Mouse (Mus musculus): Measurements from ENCODE around the gene Rin2. TPM values are rescaled to one million over a fixed set of nuclear protein-coding genes. Genes with fewer than 3 reads are reported as not detected.

Gene Rin2
- polyA plus RNA-seq (2012; rRNA removed): 36.9 and 38.1 TPM in 2 replicates
- polyA plus RNA-seq (2014; fragmentation: Nextera tagmentation; extraction: Ambion mirVana): 49.7 and 63.5 TPM in 2 replicates

GRCm38 (mm10) chr2:145675142-145675755 is at the start of gene Rin2:
Gene Rin2, plus strand, starts transcription at chr2:145675215.
- TF ChIP-seq POLR2A (IDR thresholded peaks at IDR 0.05; ENCODE audit: borderline replicate concordance, extremely low read depth, insufficient read depth, insufficient read length): 0 out of 2 replicates have a peak, but pooled peaks have one; percentile 18

GRCm38 (mm10) chr2:145631123-145631798 is 43.8 kb upstream of the Rin2 start:
- H3K9me3 ChIP-seq (ENCODE audit: control insufficient read depth, low read length): no peaks in the 10 kb centered on the region
- DNase-seq (ENCODE audit: low spot score) (no peak), ATAC-seq (ENCODE audit: low FRiP score, low read depth) (no peak)
- no peak overlapping the region for H3K9ac ChIP-seq (ENCODE audit: low read depth, low read length, severe bottlenecking)
- no peak overlapping the region for H3K4me2 ChIP-seq (replicated peaks; ENCODE audit: low read depth, low read length, severe bottlenecking)
- no peak overlapping the region for H3K27ac ChIP-seq (replicated peaks; ENCODE audit: low read depth, low read length)
- H3K4me3 ChIP-seq (replicated peaks; ENCODE audit: low read length): no peak overlapping the region
- H3K27me3 ChIP-seq (ENCODE audit: control insufficient read depth, insufficient read depth, low read length): no peaks in the 10 kb centered on the region
- H3K36me3 ChIP-seq (ENCODE audit: control insufficient read depth, insufficient read depth, low read length): no peaks in the 10 kb centered on the region
- WGBS: 61% methylated on average over 6 of the region's 6 CpGs
- no peak for TF ChIP-seq POLR2A (IDR thresholded peaks at IDR 0.05; ENCODE audit: borderline replicate concordance, extremely low read depth, insufficient read depth, insufficient read length)
- 0 out of 2 replicates have a peak, but pooled peaks cover 4% of the 10 kb centered on the region for H3K4me1 ChIP-seq (ENCODE audit: control insufficient read depth, insufficient read depth, low read length)

More at GRCm38 (mm10) chr2:145675142-145675755, at the start of gene Rin2:
- Histone ChIP-seq H3K36me3 (ENCODE audit: control insufficient read depth, insufficient read depth, low read length) (no peaks in the 10 kb centered on the region), H3K27ac (replicated peaks; ENCODE audit: low read depth, low read length) (peak within 1 kb of the TSS; percentile 52), H3K4me1 (ENCODE audit: control insufficient read depth, insufficient read depth, low read length) (peaks cover 17% of the 10 kb centered on the region), H3K9ac (ENCODE audit: low read depth, low read length, severe bottlenecking) (peak within 1 kb of the TSS; percentile 70), H3K4me3 (replicated peaks; ENCODE audit: low read length) (peak within 1 kb of the TSS; percentile 61), H3K4me2 (replicated peaks; ENCODE audit: low read depth, low read length, severe bottlenecking) (peak within 1 kb of the TSS; percentile 89), H3K27me3 (ENCODE audit: control insufficient read depth, insufficient read depth, low read length) (no peaks in the 10 kb centered on the region), H3K9me3 (ENCODE audit: control insufficient read depth, low read length) (no peaks in the 10 kb centered on the region)
- 2% methylated on average over 30 of the region's 33 CpGs for WGBS
- peak; percentile 84 for DNase-seq (ENCODE audit: low spot score)
- peak; percentile 82 for ATAC-seq (ENCODE audit: low FRiP score, low read depth)

- Histone ChIP-seq H3K36me3 (ENCODE audit: control insufficient read depth, insufficient read depth, low read length) (no peaks in the 10 kb centered on the region), H3K4me2 (replicated peaks; ENCODE audit: low read depth, low read length, severe bottlenecking) (no peak overlapping the region), H3K27ac (replicated peaks; ENCODE audit: low read depth, low read length) (no peak overlapping the region), H3K9ac (ENCODE audit: low read depth, low read length, severe bottlenecking) (no peak overlapping the region), H3K4me3 (replicated peaks; ENCODE audit: low read length) (no peak overlapping the region), H3K9me3 (ENCODE audit: control insufficient read depth, low read length) (no peaks in the 10 kb centered on the region), H3K27me3 (ENCODE audit: control insufficient read depth, insufficient read depth, low read length) (no peaks in the 10 kb centered on the region), H3K4me1 (ENCODE audit: control insufficient read depth, insufficient read depth, low read length) (0 out of 2 replicates have a peak, but pooled peaks cover 4% of the 10 kb centered on the region)
- no peak for ATAC-seq (ENCODE audit: low FRiP score, low read depth)
- WGBS: 45% methylated on average over 4 of the region's 4 CpGs
- TF ChIP-seq POLR2A (IDR thresholded peaks at IDR 0.05; ENCODE audit: borderline replicate concordance, extremely low read depth, insufficient read depth, insufficient read length): no peak
- DNase-seq (ENCODE audit: low spot score): no peak
Measured at GRCm38 (mm10) chr2:145631799-145632174, 43.2 kb upstream of the Rin2 start.

GRCm38 (mm10) chr2:145633811-145634210 is 41.2 kb upstream of the Rin2 start:
- no peak overlapping the region for H3K27ac ChIP-seq (replicated peaks; ENCODE audit: low read depth, low read length)
- 67% methylated on average over 5 of the region's 5 CpGs for WGBS
- no peaks in the 10 kb centered on the region for H3K36me3 ChIP-seq (ENCODE audit: control insufficient read depth, insufficient read depth, low read length)
- TF ChIP-seq POLR2A (IDR thresholded peaks at IDR 0.05; ENCODE audit: borderline replicate concordance, extremely low read depth, insufficient read depth, insufficient read length): no peak
- DNase-seq (ENCODE audit: low spot score): no peak
- no peak overlapping the region for H3K4me3 ChIP-seq (replicated peaks; ENCODE audit: low read length)
- no peak overlapping the region for H3K4me2 ChIP-seq (replicated peaks; ENCODE audit: low read depth, low read length, severe bottlenecking)
- H3K27me3 ChIP-seq (ENCODE audit: control insufficient read depth, insufficient read depth, low read length): no peaks in the 10 kb centered on the region
- ATAC-seq (ENCODE audit: low FRiP score, low read depth): no peak
- H3K9me3 ChIP-seq (ENCODE audit: control insufficient read depth, low read length): no peaks in the 10 kb centered on the region
- 0 out of 2 replicates have a peak, but pooled peaks cover 4% of the 10 kb centered on the region for H3K4me1 ChIP-seq (ENCODE audit: control insufficient read depth, insufficient read depth, low read length)
- H3K9ac ChIP-seq (ENCODE audit: low read depth, low read length, severe bottlenecking): no peak overlapping the region

- H3K27me3 ChIP-seq (ENCODE audit: control insufficient read depth, insufficient read depth, low read length): no peaks in the 10 kb centered on the region
- WGBS: 73% methylated on average over 21 of the region's 21 CpGs
- no peak overlapping the region for H3K27ac ChIP-seq (replicated peaks; ENCODE audit: low read depth, low read length)
- DNase-seq (ENCODE audit: low spot score): no peak
- no peak overlapping the region for H3K9ac ChIP-seq (ENCODE audit: low read depth, low read length, severe bottlenecking)
- H3K4me2 ChIP-seq (replicated peaks; ENCODE audit: low read depth, low read length, severe bottlenecking): no peak overlapping the region
- no peak overlapping the region for H3K4me3 ChIP-seq (replicated peaks; ENCODE audit: low read length)
- ATAC-seq (ENCODE audit: low FRiP score, low read depth): no peak
- no peaks in the 10 kb centered on the region for H3K9me3 ChIP-seq (ENCODE audit: control insufficient read depth, low read length)
- H3K36me3 ChIP-seq (ENCODE audit: control insufficient read depth, insufficient read depth, low read length): no peaks in the 10 kb centered on the region
- TF ChIP-seq POLR2A (IDR thresholded peaks at IDR 0.05; ENCODE audit: borderline replicate concordance, extremely low read depth, insufficient read depth, insufficient read length): no peak
- no peaks in the 10 kb centered on the region for H3K4me1 ChIP-seq (ENCODE audit: control insufficient read depth, insufficient read depth, low read length)
Measured at GRCm38 (mm10) chr2:145640255-145640984, 34.6 kb upstream of the Rin2 start.

Measured in limb, embryonic 14.5 days (tissue).